Mouse (Mus musculus): ENCODE data around the gene Aff1.

DNA sequence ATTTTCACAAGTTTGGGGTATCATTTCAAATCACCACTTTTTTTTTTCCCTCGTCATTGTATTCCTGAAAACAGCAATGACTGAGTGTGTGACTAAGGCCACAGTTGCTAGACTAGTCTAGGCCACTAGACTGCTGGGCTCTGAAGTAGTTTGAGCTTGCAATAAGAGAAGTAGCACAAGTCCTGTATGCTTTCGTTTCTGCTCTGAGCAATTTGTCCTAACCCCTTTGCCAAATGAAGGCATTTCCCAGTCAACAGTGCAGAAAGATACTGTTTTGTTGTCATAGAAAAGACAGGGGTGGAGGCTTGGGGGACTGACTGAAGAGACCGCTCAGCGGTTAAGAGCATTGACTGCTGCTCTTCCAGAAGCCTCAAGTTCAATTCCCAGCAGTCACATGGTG, 29.3 kb downstream of the Aff1 start:
- TF ChIP-seq EP300 (IDR thresholded peaks at IDR 0.05; ENCODE audit: low read depth) (no peak), CTCF (IDR thresholded peaks at IDR 0.05; ENCODE audit: low read depth) (no peak)

Measured in liver, embryonic 14.5 days (tissue).